Mouse (Mus musculus) lung, postnatal 10 days (tissue): ENCODE measurements at regions not wholly inside any gene's neighbourhood (a gene's known extent, or its start where the extent isn't known, plus 50 kb on each side); places are given as distances from the start of the nearest gene placed in this dataset.
"Not testable (repeated sequence)": the region's sequence is repeated elsewhere in the genome, so short reads cannot be mapped to it uniquely, and the experiment has no call there.

Experiments
- DNase-seq: peaks from one replicate; pipeline ENCODE4 v3.0.0; 2021

DNA sequence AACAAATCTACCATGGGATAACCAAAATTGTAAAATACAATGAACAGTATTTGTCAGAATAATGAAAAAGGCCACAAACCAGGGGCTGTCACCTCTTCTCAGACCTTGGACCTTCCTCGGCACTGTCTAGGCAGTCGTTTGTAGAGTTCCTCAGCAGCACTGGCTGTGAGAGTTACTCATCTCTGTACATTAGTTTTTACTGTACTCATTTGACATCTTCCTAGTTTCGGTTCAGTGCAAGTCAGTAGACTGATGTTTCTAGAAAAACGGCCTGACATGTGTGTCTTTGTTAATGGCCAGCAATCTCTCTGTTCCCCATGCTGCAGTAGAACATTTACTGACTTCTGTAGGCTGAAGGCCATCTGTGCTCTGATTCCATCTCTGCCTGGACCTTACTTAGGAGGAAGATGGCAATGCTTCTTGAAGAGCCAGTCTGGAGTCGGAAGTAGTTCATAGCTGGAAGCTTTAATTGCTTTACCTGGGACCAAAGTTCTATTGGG, 537.1 kb downstream of the Hace1 start:
- DNase-seq, result no peak

DNA sequence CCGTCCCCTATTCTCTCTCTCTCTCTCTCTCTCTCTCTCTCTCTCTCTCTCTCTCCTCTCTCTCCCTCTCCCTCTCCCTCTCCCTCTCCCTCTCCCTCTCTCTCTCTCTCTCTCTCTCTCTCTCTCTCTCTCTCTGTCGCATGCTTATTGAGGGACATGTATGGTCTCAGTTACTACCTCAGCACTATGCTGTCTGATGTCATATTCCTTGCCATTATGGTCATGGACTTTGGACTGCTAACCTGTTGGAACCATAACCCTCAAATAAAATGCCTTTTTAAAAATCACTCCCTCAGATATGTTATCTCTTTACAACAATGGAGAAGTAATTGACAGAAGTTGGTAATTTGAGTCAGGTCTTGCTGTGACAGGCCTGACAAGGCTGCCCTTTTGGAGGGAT, 544.8 kb downstream of the Hace1 start:
- DNase-seq, result not testable (repeated sequence)

DNA sequence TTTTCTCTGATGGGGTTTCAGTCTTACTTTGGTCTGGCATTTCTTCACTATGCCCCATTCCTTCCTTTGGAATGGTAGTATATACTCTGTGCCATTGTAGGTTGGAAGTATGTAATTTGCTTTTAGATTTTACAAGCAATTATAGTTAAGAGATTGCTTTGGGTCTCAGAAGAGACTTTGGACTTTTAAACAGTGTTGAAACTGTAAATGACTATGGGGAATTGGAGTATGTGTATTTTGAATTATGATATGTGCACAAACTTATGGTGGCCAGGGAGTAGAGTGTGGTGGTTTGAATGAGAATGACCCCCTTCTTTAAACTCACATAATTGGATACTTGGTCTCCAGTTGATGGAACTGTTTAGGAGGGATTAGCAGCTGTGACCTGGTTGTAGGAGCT, 546.2 kb downstream of the Hace1 start:
- DNase-seq, result no peak

DNA sequence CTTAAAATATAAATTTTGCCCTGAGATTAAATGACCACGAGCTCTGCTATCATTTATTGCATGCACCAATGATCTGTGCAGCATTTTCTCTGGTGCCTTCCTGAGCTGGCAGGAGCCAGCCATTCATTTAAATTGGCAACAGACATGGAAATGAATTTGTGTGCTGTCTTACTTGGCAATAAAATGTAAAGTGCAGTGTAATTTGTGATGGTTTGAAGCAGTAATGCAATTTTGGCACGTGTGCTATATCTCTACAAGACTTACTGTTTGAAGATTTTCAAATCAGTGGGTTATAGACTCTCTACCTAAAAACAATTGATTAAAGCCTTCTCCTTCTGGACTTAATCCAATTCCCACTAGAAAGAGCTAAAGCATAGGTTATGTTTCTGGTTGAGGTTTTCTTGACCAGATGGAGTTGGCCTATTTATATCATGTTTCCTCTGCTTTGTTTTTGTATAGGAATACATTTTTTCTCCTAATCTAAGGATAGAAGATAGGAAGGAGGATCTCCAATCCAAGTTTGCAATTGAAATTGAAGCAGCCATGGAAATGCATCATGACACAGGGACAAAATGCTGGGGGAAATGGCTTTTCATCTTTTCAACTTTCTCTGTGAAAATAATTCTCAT, 557.6 kb downstream of the Hace1 start:
- DNase-seq, result no peak

GRCm38 (mm10) chr10:46174035-46174434, 596.4 kb downstream of the Hace1 start:
- no peak for DNase-seq

DNA sequence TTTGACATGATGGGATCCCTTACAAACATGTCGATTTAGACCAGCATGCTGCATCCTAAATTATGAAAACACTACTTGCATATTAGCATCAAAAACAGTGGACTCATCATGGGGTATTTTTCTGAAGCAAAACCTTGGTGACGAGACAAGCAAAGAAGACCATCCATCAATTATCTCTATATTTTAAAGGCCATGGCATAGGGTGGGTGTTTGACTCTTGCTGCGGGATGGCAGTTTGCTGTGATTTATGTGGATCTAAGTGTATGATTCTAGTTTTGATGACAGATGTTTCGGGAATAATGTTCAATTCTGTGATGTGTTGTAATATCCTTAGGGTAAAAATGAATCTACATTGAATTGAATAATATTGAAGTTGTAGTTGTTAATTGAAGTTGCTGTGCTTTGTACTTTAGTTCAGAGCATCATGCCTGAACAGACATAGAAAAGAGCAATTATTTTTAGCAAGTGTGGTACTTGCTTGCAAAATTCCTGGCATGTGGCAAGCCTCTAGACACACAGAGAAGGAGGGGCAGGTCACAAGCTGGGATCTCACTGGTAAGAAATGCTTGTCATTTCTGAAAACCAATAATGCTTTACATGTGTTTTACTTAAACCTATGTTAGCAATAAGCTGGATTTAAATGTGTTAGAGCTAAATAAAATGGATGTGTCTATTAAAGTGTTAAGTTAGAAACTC, 608.3 kb downstream of the Hace1 start:
- DNase-seq, result no peak

DNA sequence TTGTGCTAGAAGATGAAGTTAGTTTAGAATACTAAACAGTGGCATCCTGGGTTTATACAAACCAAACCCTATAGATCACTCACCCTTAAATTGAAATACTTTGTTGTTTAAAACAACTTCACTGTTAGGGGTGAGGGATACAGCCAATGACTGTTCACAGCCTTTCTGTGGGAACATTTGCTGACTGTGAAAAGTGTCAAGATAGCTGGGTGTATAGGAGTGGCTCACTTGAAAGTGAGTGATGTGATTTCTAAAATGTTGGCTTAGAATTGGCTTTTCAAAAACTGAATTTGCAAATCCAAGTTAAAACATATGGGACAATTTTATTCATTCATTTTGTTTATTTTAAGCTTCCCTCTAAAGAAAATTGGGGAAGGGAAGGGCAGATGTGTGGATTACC, 616.5 kb downstream of the Hace1 start:
- DNase-seq, result no peak

DNA sequence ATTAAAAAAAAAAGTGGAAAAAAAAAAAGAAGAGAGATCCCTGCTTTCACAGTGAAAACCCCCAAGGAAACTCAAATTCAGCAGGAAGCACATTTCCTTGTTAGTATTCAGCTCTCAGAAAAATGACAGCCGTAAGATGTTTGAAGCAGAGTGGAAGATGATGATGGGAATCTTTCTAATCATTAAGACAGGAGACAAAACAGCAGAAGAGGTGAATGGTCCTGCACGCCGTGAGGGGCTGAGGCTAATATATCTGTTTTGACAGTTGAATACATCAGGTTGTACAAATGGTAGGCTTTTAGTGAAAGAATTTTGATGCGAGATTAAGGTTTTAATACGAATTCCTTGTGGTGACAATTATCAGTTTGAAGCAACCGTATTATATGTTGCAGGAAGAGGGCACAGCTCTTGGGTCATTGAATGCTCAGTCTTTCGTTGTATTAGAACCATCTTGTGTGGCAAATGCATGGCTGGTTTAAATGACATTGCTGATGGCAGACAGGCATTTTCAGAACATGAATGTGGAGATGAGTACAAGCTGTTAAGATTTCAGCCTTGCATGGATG, 649.3 kb downstream of the Hace1 start:
- DNase-seq, result no peak

GRCm38 (mm10) chr10:46229608-46230007, 652.0 kb downstream of the Hace1 start:
- no peak for DNase-seq

GRCm38 (mm10) chr10:46235581-46235980, 658.0 kb downstream of the Hace1 start:
- peak; percentile 2 for DNase-seq

DNA sequence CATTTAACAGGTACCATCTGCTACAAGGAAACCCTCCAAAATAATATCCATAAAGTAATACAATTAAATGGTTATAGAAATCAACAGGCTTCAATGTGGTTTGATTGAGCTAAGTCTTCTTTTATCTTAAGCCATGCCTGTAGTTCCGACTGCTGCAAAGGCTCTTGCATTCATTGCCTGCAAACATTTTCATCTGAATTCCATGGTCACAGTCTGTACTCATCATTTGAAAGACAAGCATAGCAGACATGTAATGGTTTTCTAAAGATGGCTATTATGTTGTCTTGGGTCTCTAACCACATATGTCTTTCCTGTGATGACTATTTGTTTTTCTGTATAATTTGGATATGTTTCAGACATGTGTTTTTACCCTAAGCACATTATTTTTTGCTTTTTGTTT, 677.9 kb downstream of the Hace1 start:
- DNase-seq, result no peak

DNA sequence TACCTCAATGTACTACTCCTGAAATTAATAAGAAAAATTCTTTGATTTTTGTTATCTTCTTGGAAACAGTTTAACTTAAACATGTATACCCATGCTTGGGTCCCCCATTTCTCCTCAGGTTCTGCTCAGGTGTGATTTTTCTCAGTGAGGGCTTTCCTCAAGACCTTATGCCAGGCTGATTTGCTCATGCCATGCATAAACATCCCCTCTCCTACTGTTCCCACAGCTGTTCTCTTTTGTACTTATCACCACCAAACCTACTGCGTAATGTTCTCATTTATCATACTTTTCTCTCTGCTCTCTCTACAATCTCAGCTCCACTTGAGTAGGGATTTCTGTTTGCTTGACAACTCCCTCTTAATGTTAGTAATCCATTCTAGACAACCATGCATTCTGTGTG, 692.1 kb downstream of the Hace1 start:
- DNase-seq, result no peak

DNA sequence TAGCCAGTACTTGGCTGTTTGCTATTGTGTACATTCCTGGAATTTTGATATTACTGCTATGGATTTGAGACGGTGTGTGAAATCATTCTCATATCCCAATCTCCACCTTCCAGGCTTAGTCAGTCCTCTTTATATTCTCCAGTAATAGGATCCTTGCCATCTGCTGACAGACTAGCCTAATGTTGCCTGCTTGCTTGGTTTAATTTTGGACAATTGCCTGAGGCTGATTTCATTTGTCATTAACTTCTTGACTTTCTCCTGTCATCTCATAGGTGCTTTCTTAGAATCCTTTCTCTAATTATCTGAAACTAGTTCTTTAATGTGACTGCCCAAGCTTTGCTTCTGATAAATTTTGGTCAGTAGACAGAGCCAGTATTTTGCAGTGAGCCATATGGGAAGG, 696.2 kb downstream of the Hace1 start:
- DNase-seq, result no peak

GRCm38 (mm10) chr10:46294290-46294689, 716.7 kb downstream of the Hace1 start:
- no peak for DNase-seq

GRCm38 (mm10) chr10:46298352-46298751, 720.7 kb downstream of the Hace1 start:
- DNase-seq, result no peak

- no peak for DNase-seq
Observed at GRCm38 (mm10) chr10:46299521-46299920, 721.9 kb downstream of the Hace1 start.

DNA sequence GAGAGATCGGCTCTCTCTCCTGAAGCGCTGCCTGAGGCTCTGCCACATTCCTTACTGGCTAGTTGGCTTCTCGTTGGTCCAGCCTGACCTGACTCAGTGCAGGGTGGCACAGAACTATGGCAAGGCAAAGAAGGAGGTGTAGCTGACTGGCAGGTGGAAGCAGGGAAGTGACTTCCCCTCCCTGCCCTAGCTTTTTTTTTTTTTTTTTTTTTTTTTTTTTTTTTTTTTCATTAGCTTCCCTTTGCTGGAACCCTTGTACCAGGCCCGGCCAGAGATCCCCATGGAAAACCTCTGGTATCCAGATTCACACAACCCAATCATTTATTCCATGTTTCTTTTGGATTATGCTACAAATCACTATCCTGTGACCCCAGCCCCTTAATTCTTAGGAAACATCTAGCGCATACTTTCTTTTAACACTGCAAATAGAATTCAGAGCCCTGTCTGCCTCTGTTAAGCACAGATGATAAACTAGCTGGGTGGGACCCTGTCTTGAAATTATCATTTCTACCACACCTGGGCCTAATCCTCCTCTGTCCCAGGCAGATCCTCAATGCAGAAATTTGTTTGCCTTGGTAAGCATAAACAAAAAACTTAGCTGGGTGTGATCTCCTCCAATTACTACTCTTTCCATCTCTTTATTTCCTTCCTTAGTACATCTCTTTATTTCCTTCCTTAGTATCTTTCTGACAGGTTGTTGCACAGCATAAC, 742.9 kb downstream of the Hace1 start:
- no peak for DNase-seq

DNA sequence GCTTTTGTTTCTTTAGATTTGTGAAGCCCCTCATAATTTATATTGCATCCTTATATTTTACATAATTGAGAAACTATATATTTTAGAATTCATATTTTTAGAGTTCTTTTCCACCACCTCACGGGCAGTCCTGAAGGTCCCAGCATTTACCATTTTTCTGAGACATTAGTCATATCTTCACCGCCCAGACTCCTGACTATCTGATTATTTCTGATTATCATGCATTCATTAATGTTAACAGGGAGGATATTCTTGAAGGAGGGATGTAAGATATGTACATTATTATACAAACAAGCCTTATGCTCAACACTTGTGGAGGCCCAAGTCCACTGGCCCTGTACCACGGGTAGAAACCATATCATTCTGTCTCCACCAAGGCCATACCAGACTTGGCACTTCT, 743.4 kb downstream of the Hace1 start:
- DNase-seq, result no peak

DNA sequence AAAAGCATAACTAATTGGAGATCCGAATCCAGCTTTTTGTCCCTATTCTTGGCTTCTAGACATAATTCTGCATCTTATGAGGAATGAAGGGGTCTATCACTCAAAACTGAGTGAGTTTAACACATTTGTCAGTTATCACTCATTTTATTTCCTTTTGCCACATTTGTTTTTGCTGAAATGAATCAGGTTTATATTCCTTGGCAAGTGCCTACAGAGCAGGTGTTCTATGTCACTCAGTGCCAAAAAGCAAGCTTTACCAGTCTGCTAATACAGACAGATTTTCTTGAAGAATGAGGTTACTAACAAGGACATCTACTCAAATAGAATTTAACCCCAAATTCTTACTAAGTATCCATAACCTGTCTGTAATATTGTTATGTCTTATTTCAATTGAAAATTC, 751.4 kb downstream of the Hace1 start:
- no peak for DNase-seq

DNA sequence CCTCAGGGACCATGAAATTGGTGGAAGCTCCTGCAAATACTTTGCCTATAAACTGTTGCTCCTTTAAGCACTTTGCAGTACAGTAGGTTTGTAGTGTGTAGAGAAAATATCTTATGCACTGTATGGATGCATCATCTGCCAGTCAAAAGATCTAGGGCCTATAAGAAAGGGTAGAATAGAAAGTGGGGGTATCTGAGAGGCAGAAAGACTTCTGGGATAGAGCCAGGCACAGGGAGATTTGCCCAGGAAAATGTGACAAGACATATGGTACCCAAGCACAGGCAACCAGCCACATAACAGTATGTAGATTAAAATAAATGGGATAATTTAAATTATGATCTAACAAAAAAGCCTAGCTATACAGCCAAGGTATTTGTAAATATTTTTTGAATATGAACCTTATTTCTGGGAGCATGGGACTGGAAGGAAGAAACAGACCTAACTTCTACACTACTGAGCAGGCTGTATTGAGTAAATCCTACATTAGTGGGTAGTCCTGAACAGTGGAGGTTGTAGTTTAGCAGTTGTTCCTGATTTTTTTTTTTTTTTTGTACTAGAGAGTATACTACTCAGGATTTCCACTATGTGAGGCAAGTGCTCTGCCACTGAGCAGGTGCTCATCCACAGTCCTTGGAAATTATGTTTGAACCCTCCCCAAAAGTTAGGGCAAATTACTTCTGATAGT, 754.1 kb downstream of the Hace1 start:
- no peak for DNase-seq

DNA sequence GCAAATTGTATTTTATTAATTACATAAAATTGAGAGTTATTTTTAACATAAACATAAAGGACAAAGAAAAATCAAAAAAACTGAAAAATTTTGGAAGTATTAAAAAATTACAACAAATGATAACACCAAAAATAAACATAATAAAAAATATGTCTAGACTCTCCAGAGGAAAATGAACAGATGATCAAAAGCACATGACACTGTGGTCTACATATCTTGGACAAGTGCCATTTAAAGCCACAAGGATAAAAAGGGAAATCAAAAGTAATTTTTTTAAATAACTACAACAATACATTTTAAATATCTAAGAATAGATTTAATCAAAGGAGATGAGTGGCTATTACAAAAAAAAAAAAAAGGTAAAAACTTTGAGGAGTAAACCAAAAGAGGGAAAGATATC, 755.6 kb downstream of the Hace1 start:
- no peak for DNase-seq

- no peak for DNase-seq
Observed at GRCm38 (mm10) chr10:46345315-46345714, 767.7 kb downstream of the Hace1 start.

- no peak for DNase-seq
Observed at GRCm38 (mm10) chr10:46349613-46350012, 772.0 kb downstream of the Hace1 start.
